Mouse (Mus musculus) mesoderm, embryonic 11.5 days (tissue): ENCODE data around the gene Olfr64.
A peak's percentile ranks its signal among the peaks of the same experiment; 100 is the strongest.

Experiments
- DNase-seq: peaks from one replicate; pipeline ENCODE4 v3.0.0-alpha.2; 2012; ENCODE audit warnings: low read depth, low spot score

The Olfr64 gene

GRCm38 (mm10) chr7:103894385-103894784 lies at the start of gene Olfr64:
Gene Olfr64 (minus strand): TSS chr7:103894485.
- DNase-seq, result no peak

- DNase-seq, result peak; percentile 76
Observed at GRCm38 (mm10) chr7:103942730-103943129, 48.4 kb upstream of the Olfr64 start.

- no peak for DNase-seq
Observed at GRCm38 (mm10) chr7:103934264-103934663, 40.0 kb upstream of the Olfr64 start, which contains the start of gene Olfr632. Gene Olfr632 (plus strand): TSS chr7:103934347.

- no peak for DNase-seq
Observed at GRCm38 (mm10) chr7:103928525-103928924, 34.2 kb upstream of the Olfr64 start, which contains the start of gene Olfr631. Gene Olfr631 (plus strand): TSS chr7:103928825.

- no peak for DNase-seq
Observed at GRCm38 (mm10) chr7:103915338-103915737, 21.1 kb upstream of the Olfr64 start.

GRCm38 (mm10) chr7:103912969-103913511 lies 18.8 kb upstream of the Olfr64 start:
- peak; percentile 27 for DNase-seq

GRCm38 (mm10) chr7:103910047-103910446 lies 15.8 kb upstream of the Olfr64 start:
- peak; percentile 15 for DNase-seq

- no peak for DNase-seq
Observed at GRCm38 (mm10) chr7:103903187-103903586, 8.9 kb upstream of the Olfr64 start, which contains the start of gene Olfr65. Gene Olfr65 (plus strand): TSS chr7:103903487.

GRCm38 (mm10) chr7:103886152-103886551 lies 8.1 kb downstream of the Olfr64 start, which contains the start of gene Olfr66:
Gene Olfr66 (minus strand): TSS chr7:103886252.
- DNase-seq, result no peak

- no peak for DNase-seq
Observed at GRCm38 (mm10) chr7:103877093-103877492, 17.2 kb downstream of the Olfr64 start.

- DNase-seq, result no peak
Observed at GRCm38 (mm10) chr7:103874451-103874850, 19.8 kb downstream of the Olfr64 start.

GRCm38 (mm10) chr7:103873064-103873463 lies 21.2 kb downstream of the Olfr64 start:
- no peak for DNase-seq

GRCm38 (mm10) chr7:103870667-103871066 lies 23.6 kb downstream of the Olfr64 start:
- no peak for DNase-seq

- no peak for DNase-seq
Observed at GRCm38 (mm10) chr7:103865716-103866115, 28.6 kb downstream of the Olfr64 start.

GRCm38 (mm10) chr7:103861531-103861930 lies 32.8 kb downstream of the Olfr64 start:
- no peak for DNase-seq

- peak; percentile 49 for DNase-seq
Observed at GRCm38 (mm10) chr7:103860855-103861254, 33.4 kb downstream of the Olfr64 start.

GRCm38 (mm10) chr7:103859076-103859475 lies 35.2 kb downstream of the Olfr64 start:
- no peak for DNase-seq

- DNase-seq, result no peak
Observed at GRCm38 (mm10) chr7:103854669-103855068, 39.6 kb downstream of the Olfr64 start.

- DNase-seq, result no peak
Observed at GRCm38 (mm10) chr7:103853090-103853489, 41.2 kb downstream of the Olfr64 start, which contains the start of gene Hbb-y. Gene Hbb-y (minus strand): TSS chr7:103853216.

- no peak for DNase-seq
Observed at GRCm38 (mm10) chr7:103844525-103845325, 49.6 kb downstream of the Olfr64 start.

GRCm38 (mm10) chr7:103843034-103843433 lies 51.3 kb downstream of the Olfr64 start, which contains the start of gene Hbb-bh1:
Gene Hbb-bh1 (minus strand): TSS chr7:103843164.
- no peak for DNase-seq

- DNase-seq, result no peak
Observed at GRCm38 (mm10) chr7:103840268-103840667, 54.0 kb downstream of the Olfr64 start, which contains the start of gene Hbb-bh2. Gene Hbb-bh2 (minus strand): TSS chr7:103840520.
